Mouse (Mus musculus) liver, embryonic 16.5 days (tissue): Measurements from ENCODE around the gene Zfx. TPM values are rescaled to one million over a fixed set of nuclear protein-coding genes. Genes with fewer than 3 reads are reported as not detected.

Experiments
- ATAC-seq: fragments of 200-750 bp; cut with Nextera tagmentation; 2 replicates; pipeline ENCODE4 v1.8.0; 2017; ENCODE audit warnings: low read depth, mild to moderate bottlenecking, moderate number of reproducible peaks, moderate library complexity
- H3K27ac ChIP-seq: fragments of 300-500 bp; sonication (generic); 2 replicates; pipeline ENCODE4 v1.5.1; 2014; ENCODE audit warnings: mild to moderate bottlenecking, low read length
- H3K27me3 ChIP-seq: fragments of 300-500 bp; sonication (generic); 2 replicates; pipeline ENCODE4 v1.6.1; 2014; ENCODE audit warnings: low read depth, low read length, mixed read lengths; ENCODE audit not compliant: control insufficient read depth, insufficient read depth
- H3K36me3 ChIP-seq: fragments of 300-500 bp; sonication (generic); 2 replicates; pipeline ENCODE4 v1.6.1; 2014; ENCODE audit warnings: mild to moderate bottlenecking; ENCODE audit not compliant: control insufficient read depth, insufficient read depth
- H3K4me1 ChIP-seq: fragments of 300-500 bp; sonication (generic); 2 replicates; pipeline ENCODE4 v1.6.1; 2014; ENCODE audit warnings: low read depth, low read length, mixed read lengths; ENCODE audit not compliant: control insufficient read depth
- H3K4me2 ChIP-seq: fragments of 300-500 bp; sonication (generic); 2 replicates; pipeline ENCODE4 v1.6.1; 2014; ENCODE audit warnings: low read depth, low read length, mixed read lengths
- H3K4me3 ChIP-seq: fragments of 300-500 bp; sonication (generic); 2 replicates; pipeline ENCODE4 v1.5.1; 2014; ENCODE audit warnings: low read depth, mild to moderate bottlenecking, low read length
- H3K9ac ChIP-seq: fragments of 300-500 bp; sonication (generic); 2 replicates; pipeline ENCODE4 v1.6.1; 2014; ENCODE audit warnings: low read depth, low read length
- H3K9me3 ChIP-seq: fragments of 300-500 bp; sonication (generic); replicated peaks from 2 replicates; pipeline ENCODE4 v1.6.1; 2016; ENCODE audit warnings: low read length; ENCODE audit not compliant: control insufficient read depth
- WGBS: fragments of 180-500 bp; shearing (Covaris S2); extraction: QIAGEN DNeasy Blood & Tissue Kit; methylation state at CpG from one replicate; pipeline ENCODE4 v1.1.7; 2014; ENCODE audit not compliant: insufficient replicate concordance; 5-methylcytosine and 5-hydroxymethylcytosine counted together
- polyA plus RNA-seq: library from polyadenylated mRNA; unstranded; fragments of >200 nt; fragmentation: Nextera tagmentation; extraction: Ambion mirVana; gene quantifications from 2 replicates; pipeline ENCODE4 v1.2.1, GENCODE M21; 2015

The Zfx gene
- 12.7 TPM in 2 replicates for polyA plus RNA-seq

GRCm38 (mm10) chrX:94123059-94123839 lies at the start of gene Zfx:
TSS of gene Zfx (minus strand) at chrX:94123702.
- Histone ChIP-seq H3K4me2 (peak within 1 kb of the TSS; percentile 76), H3K27ac (peak within 1 kb of the TSS; percentile 98), H3K27me3 (no peaks in the 10 kb centered on the region; the same call in 1 of the 2 replicates), H3K4me3 (peak within 1 kb of the TSS; percentile 74), H3K4me1 (peaks cover 8% of the 10 kb centered on the region), H3K9me3 (no peaks in the 10 kb centered on the region; the same call in 1 of the 2 replicates), H3K36me3 (no peaks in the 10 kb centered on the region), H3K9ac (peak within 1 kb of the TSS; percentile 87)
- WGBS = 20% methylated on average over 56 of the region's 82 CpGs
- peak; percentile 78 for ATAC-seq

DNA sequence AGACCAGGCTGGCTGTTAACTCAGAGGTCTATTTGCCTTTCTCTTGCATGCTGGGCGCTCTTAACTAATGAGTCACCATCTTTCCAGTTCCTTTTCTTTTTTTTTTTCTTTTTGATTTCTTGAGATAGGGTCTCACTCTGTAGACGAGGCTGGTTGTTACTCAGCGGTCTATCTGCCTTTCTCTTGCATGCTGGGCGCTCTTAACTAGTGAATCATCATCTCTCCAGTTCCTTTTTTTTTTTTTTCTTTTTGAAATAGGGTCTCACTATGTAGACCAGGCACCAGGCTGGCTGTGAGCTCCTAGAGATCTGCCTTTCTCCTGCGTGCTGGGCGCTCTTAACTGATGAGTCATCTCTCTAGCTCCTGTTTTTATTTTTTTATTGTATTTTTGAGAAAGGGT lies 45.8 kb upstream of the Zfx start:
- no peak for ATAC-seq
- Histone ChIP-seq H3K27me3 (no peaks in the 10 kb centered on the region; the same call in 1 of the 2 replicates), H3K27ac (no peak overlapping the region), H3K9ac (no peak overlapping the region), H3K36me3 (no peaks in the 10 kb centered on the region), H3K4me1 (no peaks in the 10 kb centered on the region), H3K9me3 (no peaks in the 10 kb centered on the region), H3K4me2 (no peak overlapping the region), H3K4me3 (no peak overlapping the region)
- 44% methylated on average over 6 of the region's 6 CpGs for WGBS

DNA sequence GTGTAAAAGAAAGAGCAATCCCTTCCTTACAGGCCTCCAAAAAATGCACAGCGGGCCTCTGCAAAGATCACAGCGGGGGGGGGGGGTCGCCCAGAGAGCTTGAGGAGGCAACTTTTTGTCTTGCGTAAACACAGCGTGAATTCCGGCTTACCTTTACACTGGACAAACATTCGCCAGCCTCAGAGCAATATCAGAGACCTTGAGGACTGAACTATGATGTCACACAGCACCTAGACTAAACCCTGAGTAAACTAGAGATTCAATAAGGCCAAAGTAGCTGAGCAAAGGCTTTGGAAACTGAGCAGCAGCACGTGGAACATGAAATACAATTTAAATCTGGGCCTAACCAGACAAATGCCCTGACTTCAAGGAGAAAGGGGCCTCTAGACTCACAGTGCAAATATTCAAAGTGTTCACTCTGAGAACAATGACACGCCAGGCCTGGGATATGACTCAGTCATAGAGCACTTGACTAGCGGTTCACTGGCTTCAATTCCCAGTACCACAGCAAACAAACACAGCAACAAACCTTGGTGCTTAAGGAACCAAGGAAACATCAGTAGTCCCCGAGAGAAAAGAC lies 28.8 kb upstream of the Zfx start:
- H3K36me3 ChIP-seq = no peaks in the 10 kb centered on the region
- 45% methylated on average over 11 of the region's 11 CpGs for WGBS

GRCm38 (mm10) chrX:94150471-94150870 lies 27.0 kb upstream of the Zfx start:
- H3K9ac ChIP-seq = no peak overlapping the region
- H3K9me3 ChIP-seq = no peaks in the 10 kb centered on the region
- no peak overlapping the region for H3K4me2 ChIP-seq
- H3K27me3 ChIP-seq = peaks cover 13% of the 10 kb centered on the region; the same call in 1 of the 2 replicates
- no peak overlapping the region for H3K27ac ChIP-seq
- 68% methylated on average over 19 of the region's 19 CpGs for WGBS
- H3K4me3 ChIP-seq = no peak overlapping the region
- no peaks in the 10 kb centered on the region for H3K36me3 ChIP-seq
- H3K4me1 ChIP-seq = no peaks in the 10 kb centered on the region
- no peak for ATAC-seq

More for the DNA sequence above, 28.8 kb upstream of the Zfx start:
- no peaks in the 10 kb centered on the region for H3K4me1 ChIP-seq
- H3K4me3 ChIP-seq = no peak overlapping the region
- peaks cover 8% of the 10 kb centered on the region; the same call in 1 of the 2 replicates for H3K27me3 ChIP-seq
- no peak overlapping the region for H3K9ac ChIP-seq
- H3K27ac ChIP-seq = no peak overlapping the region
- H3K9me3 ChIP-seq = no peaks in the 10 kb centered on the region
- ATAC-seq = no peak
- H3K4me2 ChIP-seq = no peak overlapping the region

DNA sequence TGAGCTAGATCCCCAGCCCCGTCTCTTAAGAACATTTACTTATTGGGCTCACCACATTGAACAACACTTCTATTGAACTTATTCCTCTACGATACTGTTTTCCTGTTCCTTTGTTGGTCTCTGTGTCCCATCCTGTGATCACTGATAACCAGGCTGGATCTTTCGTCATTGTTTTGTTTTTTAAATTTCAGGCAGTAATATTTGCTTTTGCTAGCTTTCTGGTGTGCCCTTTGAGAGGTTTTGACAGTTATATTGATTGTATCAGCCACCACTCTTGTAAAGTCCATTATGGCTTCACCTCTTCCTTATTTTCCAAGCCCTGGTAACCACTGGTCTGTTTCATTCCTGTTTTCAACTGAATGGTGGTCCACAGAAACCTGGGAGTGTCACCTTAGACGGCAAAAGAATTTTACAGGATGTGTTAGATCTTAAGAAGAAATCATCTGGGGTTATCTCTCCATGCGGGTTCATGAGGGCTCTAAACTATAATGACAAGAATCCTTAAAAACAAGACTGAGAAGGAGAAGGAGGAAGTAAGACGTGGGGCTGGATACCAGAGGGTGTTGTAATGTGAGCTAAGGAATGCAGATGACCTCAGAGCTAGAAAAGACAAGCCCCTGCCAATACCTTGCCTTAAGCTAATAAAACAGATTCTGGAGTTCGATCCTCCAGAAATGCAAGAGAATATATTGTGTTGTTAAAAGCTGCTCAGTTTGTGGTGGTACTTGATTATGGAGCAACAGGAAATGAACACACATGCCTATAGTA lies 18.7 kb upstream of the Zfx start:
- no peak for ATAC-seq
- Histone ChIP-seq H3K4me3 (no peak overlapping the region), H3K27me3 (peaks cover 10% of the 10 kb centered on the region), H3K9ac (no peak overlapping the region), H3K4me1 (no peaks in the 10 kb centered on the region), H3K27ac (no peak overlapping the region), H3K9me3 (no peaks in the 10 kb centered on the region), H3K36me3 (no peaks in the 10 kb centered on the region), H3K4me2 (no peak overlapping the region)
- WGBS = 42% methylated on average over 7 of the region's 7 CpGs

- no peak for ATAC-seq
- Histone ChIP-seq H3K4me3 (no peak overlapping the region), H3K27me3 (peaks cover 7% of the 10 kb centered on the region), H3K27ac (no peak overlapping the region), H3K9me3 (no peaks in the 10 kb centered on the region), H3K9ac (no peak overlapping the region), H3K4me2 (no peak overlapping the region), H3K4me1 (no peaks in the 10 kb centered on the region), H3K36me3 (no peaks in the 10 kb centered on the region)
- 50% methylated on average over 1 of the region's 1 CpGs for WGBS
Observed at GRCm38 (mm10) chrX:94140080-94140479, 16.6 kb upstream of the Zfx start.

DNA sequence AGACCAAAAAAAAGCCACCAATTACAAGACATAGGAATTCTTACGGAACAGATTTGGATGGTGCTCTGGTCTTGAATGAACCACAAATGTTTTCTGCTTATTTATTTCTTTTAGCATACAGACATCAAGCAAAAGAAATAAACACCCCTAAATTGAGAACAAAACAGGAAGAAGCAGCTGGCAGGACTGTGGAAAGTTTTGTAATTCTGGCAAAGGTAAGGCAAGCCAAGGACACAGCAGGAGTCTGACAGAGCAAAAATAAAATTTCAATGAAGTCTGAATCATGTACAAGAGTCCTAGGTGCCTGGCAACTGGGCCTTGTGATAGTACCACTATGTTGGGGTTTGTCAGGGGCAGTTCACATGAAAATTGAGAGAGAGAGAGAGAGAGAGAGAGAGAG lies 14.8 kb upstream of the Zfx start:
- H3K4me2 ChIP-seq = no peak overlapping the region
- ATAC-seq = no peak
- WGBS = 73% methylated on average over 1 of the region's 1 CpGs

GRCm38 (mm10) chrX:94135084-94135483 lies 11.6 kb upstream of the Zfx start:
- no peaks in the 10 kb centered on the region for H3K4me1 ChIP-seq

More for the DNA sequence above, 14.8 kb upstream of the Zfx start:
- H3K36me3 ChIP-seq = no peaks in the 10 kb centered on the region
- H3K9ac ChIP-seq = no peak overlapping the region
- no peaks in the 10 kb centered on the region for H3K9me3 ChIP-seq
- no peaks in the 10 kb centered on the region for H3K4me1 ChIP-seq
- H3K27ac ChIP-seq = no peak overlapping the region
- H3K4me3 ChIP-seq = no peak overlapping the region
- H3K27me3 ChIP-seq = peaks cover 14% of the 10 kb centered on the region

More at GRCm38 (mm10) chrX:94135084-94135483, 11.6 kb upstream of the Zfx start:
- H3K36me3 ChIP-seq = no peaks in the 10 kb centered on the region
- ATAC-seq = no peak
- no peak overlapping the region for H3K4me2 ChIP-seq
- no peak overlapping the region for H3K4me3 ChIP-seq
- peaks cover 13% of the 10 kb centered on the region; the same call in 1 of the 2 replicates for H3K27me3 ChIP-seq
- H3K27ac ChIP-seq = no peak overlapping the region
- H3K9me3 ChIP-seq = no peaks in the 10 kb centered on the region
- 41% methylated on average over 4 of the region's 4 CpGs for WGBS
- no peak overlapping the region for H3K9ac ChIP-seq
